Mouse (Mus musculus): ENCODE data around the gene Wwc2. TPM values are rescaled to one million over a fixed set of nuclear protein-coding genes. Genes with fewer than 3 reads are reported as not detected.

Wwc2 gene
- polyA plus RNA-seq, 1 experiment from 2014 or later = 4.0 TPM

GRCm38 (mm10) chr8:47957560-47957959, 33.2 kb downstream of the Wwc2 start:
- H3K27me3 ChIP-seq (replicated peaks; ENCODE audit: control insufficient read depth, insufficient read depth, low read length) = no peaks in the 10 kb centered on the region
- H3K9ac ChIP-seq (replicated peaks; ENCODE audit: low read depth, low read length) = no peak overlapping the region
- H3K4me3 ChIP-seq (replicated peaks; ENCODE audit: low read length) = no peak overlapping the region
- WGBS = 93% methylated on average over 4 of the region's 4 CpGs
- H3K4me1 ChIP-seq (replicated peaks; ENCODE audit: control insufficient read depth, insufficient read depth, low read length) = peaks cover 5% of the 10 kb centered on the region; the same call in 1 of the 2 replicates
- H3K4me2 ChIP-seq (ENCODE audit: low read length) = no peak overlapping the region
- no peak overlapping the region for H3K27ac ChIP-seq (ENCODE audit: low read length)
- H3K9me3 ChIP-seq (ENCODE audit: control insufficient read depth, low read length) = no peaks in the 10 kb centered on the region
- H3K36me3 ChIP-seq (ENCODE audit: control insufficient read depth, insufficient read depth) = no peaks in the 10 kb centered on the region
- no peak for ATAC-seq

- Histone ChIP-seq H3K9ac (replicated peaks; ENCODE audit: low read depth, low read length) (no peak overlapping the region), H3K4me2 (ENCODE audit: low read length) (no peak overlapping the region), H3K36me3 (ENCODE audit: control insufficient read depth, insufficient read depth) (no peaks in the 10 kb centered on the region), H3K27ac (ENCODE audit: low read length) (no peak overlapping the region), H3K9me3 (ENCODE audit: control insufficient read depth, low read length) (no peaks in the 10 kb centered on the region), H3K27me3 (replicated peaks; ENCODE audit: control insufficient read depth, insufficient read depth, low read length) (no peaks in the 10 kb centered on the region), H3K4me3 (replicated peaks; ENCODE audit: low read length) (no peak overlapping the region), H3K4me1 (replicated peaks; ENCODE audit: control insufficient read depth, insufficient read depth, low read length) (peaks cover 3% of the 10 kb centered on the region)
- WGBS = 84% methylated on average over 7 of the region's 7 CpGs
- no peak for ATAC-seq
Observed at GRCm38 (mm10) chr8:47951380-47951932, 39.3 kb downstream of the Wwc2 start.

- no peak for ATAC-seq
- no peak overlapping the region for H3K4me3 ChIP-seq (replicated peaks; ENCODE audit: low read length)
- H3K27ac ChIP-seq (ENCODE audit: low read length) = no peak overlapping the region
- H3K9ac ChIP-seq (replicated peaks; ENCODE audit: low read depth, low read length) = no peak overlapping the region
- H3K4me1 ChIP-seq (replicated peaks; ENCODE audit: control insufficient read depth, insufficient read depth, low read length) = peaks cover 3% of the 10 kb centered on the region
- H3K4me2 ChIP-seq (ENCODE audit: low read length) = no peak overlapping the region
- 85% methylated on average over 4 of the region's 4 CpGs for WGBS
- no peaks in the 10 kb centered on the region for H3K27me3 ChIP-seq (replicated peaks; ENCODE audit: control insufficient read depth, insufficient read depth, low read length)
- H3K36me3 ChIP-seq (ENCODE audit: control insufficient read depth, insufficient read depth) = no peaks in the 10 kb centered on the region
- no peaks in the 10 kb centered on the region for H3K9me3 ChIP-seq (ENCODE audit: control insufficient read depth, low read length)
Observed at GRCm38 (mm10) chr8:47948836-47949235, 41.9 kb downstream of the Wwc2 start.

GRCm38 (mm10) chr8:47947672-47948618, 42.8 kb downstream of the Wwc2 start:
- WGBS = 33% methylated on average over 19 of the region's 19 CpGs
- H3K36me3 ChIP-seq (ENCODE audit: control insufficient read depth, insufficient read depth) = no peaks in the 10 kb centered on the region
- H3K9me3 ChIP-seq (ENCODE audit: control insufficient read depth, low read length) = no peaks in the 10 kb centered on the region
- no peak overlapping the region for H3K27ac ChIP-seq (ENCODE audit: low read length)
- ATAC-seq = peak; percentile 20; the same call in 1 of the 2 replicates
- peaks cover 3% of the 10 kb centered on the region for H3K4me1 ChIP-seq (replicated peaks; ENCODE audit: control insufficient read depth, insufficient read depth, low read length)
- H3K9ac ChIP-seq (replicated peaks; ENCODE audit: low read depth, low read length) = no peak overlapping the region
- no peaks in the 10 kb centered on the region for H3K27me3 ChIP-seq (replicated peaks; ENCODE audit: control insufficient read depth, insufficient read depth, low read length)
- no peak overlapping the region for H3K4me3 ChIP-seq (replicated peaks; ENCODE audit: low read length)
- H3K4me2 ChIP-seq (ENCODE audit: low read length) = peak overlapping the region; percentile 5; the same call in 1 of the 2 replicates

GRCm38 (mm10) chr8:47943049-47943448, 47.7 kb downstream of the Wwc2 start:
- Histone ChIP-seq H3K4me2 (ENCODE audit: low read length) (no peak overlapping the region), H3K27me3 (replicated peaks; ENCODE audit: control insufficient read depth, insufficient read depth, low read length) (no peaks in the 10 kb centered on the region), H3K9me3 (ENCODE audit: control insufficient read depth, low read length) (no peaks in the 10 kb centered on the region), H3K27ac (ENCODE audit: low read length) (no peak overlapping the region), H3K9ac (replicated peaks; ENCODE audit: low read depth, low read length) (no peak overlapping the region), H3K4me3 (replicated peaks; ENCODE audit: low read length) (no peak overlapping the region), H3K4me1 (replicated peaks; ENCODE audit: control insufficient read depth, insufficient read depth, low read length) (peaks cover 1% of the 10 kb centered on the region), H3K36me3 (ENCODE audit: control insufficient read depth, insufficient read depth) (no peaks in the 10 kb centered on the region)
- WGBS = 69% methylated on average over 10 of the region's 10 CpGs
- ATAC-seq = no peak

- Histone ChIP-seq H3K9me3 (ENCODE audit: control insufficient read depth, low read length) (no peaks in the 10 kb centered on the region), H3K4me3 (replicated peaks; ENCODE audit: low read length) (no peak overlapping the region), H3K27ac (ENCODE audit: low read length) (no peak overlapping the region), H3K27me3 (replicated peaks; ENCODE audit: control insufficient read depth, insufficient read depth, low read length) (no peaks in the 10 kb centered on the region), H3K4me1 (replicated peaks; ENCODE audit: control insufficient read depth, insufficient read depth, low read length) (peaks cover 6% of the 10 kb centered on the region), H3K9ac (replicated peaks; ENCODE audit: low read depth, low read length) (no peak overlapping the region), H3K36me3 (ENCODE audit: control insufficient read depth, insufficient read depth) (no peaks in the 10 kb centered on the region), H3K4me2 (ENCODE audit: low read length) (no peak overlapping the region)
- 58% methylated on average over 5 of the region's 5 CpGs for WGBS
- no peak; the same call in 1 of the 2 replicates for ATAC-seq
Observed at GRCm38 (mm10) chr8:47941028-47941427, 49.7 kb downstream of the Wwc2 start.

- Histone ChIP-seq H3K9ac (replicated peaks; ENCODE audit: low read depth, low read length) (no peak overlapping the region), H3K27ac (ENCODE audit: low read length) (no peak overlapping the region), H3K27me3 (replicated peaks; ENCODE audit: control insufficient read depth, insufficient read depth, low read length) (no peaks in the 10 kb centered on the region), H3K4me3 (replicated peaks; ENCODE audit: low read length) (no peak overlapping the region), H3K4me2 (ENCODE audit: low read length) (no peak overlapping the region), H3K4me1 (replicated peaks; ENCODE audit: control insufficient read depth, insufficient read depth, low read length) (peaks cover 7% of the 10 kb centered on the region), H3K36me3 (ENCODE audit: control insufficient read depth, insufficient read depth) (no peaks in the 10 kb centered on the region), H3K9me3 (ENCODE audit: control insufficient read depth, low read length) (no peaks in the 10 kb centered on the region)
- no peak for ATAC-seq
- 85% methylated on average over 10 of the region's 10 CpGs for WGBS
Observed at GRCm38 (mm10) chr8:47939933-47940870, 50.5 kb downstream of the Wwc2 start.

- WGBS = 89% methylated on average over 7 of the region's 7 CpGs
- H3K36me3 ChIP-seq (ENCODE audit: control insufficient read depth, insufficient read depth) = no peaks in the 10 kb centered on the region
- no peak overlapping the region for H3K4me3 ChIP-seq (replicated peaks; ENCODE audit: low read length)
- no peak overlapping the region for H3K27ac ChIP-seq (ENCODE audit: low read length)
- peaks cover 7% of the 10 kb centered on the region for H3K4me1 ChIP-seq (replicated peaks; ENCODE audit: control insufficient read depth, insufficient read depth, low read length)
- ATAC-seq = no peak
- H3K4me2 ChIP-seq (ENCODE audit: low read length) = no peak overlapping the region
- no peaks in the 10 kb centered on the region for H3K27me3 ChIP-seq (replicated peaks; ENCODE audit: control insufficient read depth, insufficient read depth, low read length)
- no peak overlapping the region for H3K9ac ChIP-seq (replicated peaks; ENCODE audit: low read depth, low read length)
- no peaks in the 10 kb centered on the region for H3K9me3 ChIP-seq (ENCODE audit: control insufficient read depth, low read length)
Observed at GRCm38 (mm10) chr8:47939217-47939616, 51.5 kb downstream of the Wwc2 start.

- Histone ChIP-seq H3K27me3 (replicated peaks; ENCODE audit: control insufficient read depth, insufficient read depth, low read length) (no peaks in the 10 kb centered on the region), H3K9me3 (ENCODE audit: control insufficient read depth, low read length) (no peaks in the 10 kb centered on the region), H3K4me1 (replicated peaks; ENCODE audit: control insufficient read depth, insufficient read depth, low read length) (peaks cover 13% of the 10 kb centered on the region), H3K4me2 (ENCODE audit: low read length) (no peak overlapping the region), H3K36me3 (ENCODE audit: control insufficient read depth, insufficient read depth) (no peaks in the 10 kb centered on the region), H3K9ac (replicated peaks; ENCODE audit: low read depth, low read length) (no peak overlapping the region), H3K4me3 (replicated peaks; ENCODE audit: low read length) (no peak overlapping the region), H3K27ac (ENCODE audit: low read length) (no peak overlapping the region)
- 12% methylated on average over 9 of the region's 9 CpGs for WGBS
- peak; percentile 15; the same call in 1 of the 2 replicates for ATAC-seq
Observed at GRCm38 (mm10) chr8:47936386-47936785, 54.3 kb downstream of the Wwc2 start.
